Mouse (Mus musculus): Measurements from ENCODE around the gene Sfxn4. TPM values are rescaled to one million over a fixed set of nuclear protein-coding genes. Genes with fewer than 3 reads are reported as not detected.
"Not testable (repeated sequence)": the region's sequence is repeated elsewhere in the genome, so short reads cannot be mapped to it uniquely, and the experiment has no call there.

The Sfxn4 gene
- polyA plus RNA-seq, 1 experiment, result 22.0 TPM

- Histone ChIP-seq H3K4me1 (ENCODE audit: control insufficient read depth, insufficient read depth, low read length) (no peaks in the 10 kb centered on the region; the same call in 1 of the 2 replicates), H3K27ac (ENCODE audit: insufficient read depth, low read length) (peak within 1 kb of the TSS; percentile 98)
- TF ChIP-seq CTCF (IDR thresholded peaks at IDR 0.05; ENCODE audit: extremely low read depth, insufficient read depth, low read length), result no peak
- TF ChIP-seq POLR2A (IDR thresholded peaks at IDR 0.05; ENCODE audit: extremely low read depth, insufficient read depth, low read length), result peak; percentile 39; the same call in 1 of the 2 replicates
Observed at GRCm38 (mm10) chr19:60889714-60890315, 28.5 kb upstream of the Sfxn4 start, which contains the start of gene Grk5. TSS of gene Grk5 (plus strand) at chr19:60889749.

GRCm38 (mm10) chr19:60889101-60889713 is 27.9 kb upstream of the Sfxn4 start:
- Histone ChIP-seq H3K27ac (ENCODE audit: insufficient read depth, low read length) (peak overlapping the region; percentile 46; the same call in 1 of the 2 replicates), H3K4me1 (ENCODE audit: control insufficient read depth, insufficient read depth, low read length) (no peaks in the 10 kb centered on the region; the same call in 1 of the 2 replicates), H3K4me3 (ENCODE audit: insufficient read depth, low read length) (peak overlapping the region; percentile 80; the same call in 1 of the 2 replicates)
- TF ChIP-seq CTCF (IDR thresholded peaks at IDR 0.05; ENCODE audit: extremely low read depth, insufficient read depth, low read length) (peak; percentile 44), POLR2A (IDR thresholded peaks at IDR 0.05; ENCODE audit: extremely low read depth, insufficient read depth, low read length) (no peak)

More at GRCm38 (mm10) chr19:60889714-60890315, 28.5 kb upstream of the Sfxn4 start, which contains the start of gene Grk5:
- H3K4me3 ChIP-seq (ENCODE audit: insufficient read depth, low read length), result peak within 1 kb of the TSS; percentile 80

GRCm38 (mm10) chr19:60887637-60888036 is 26.4 kb upstream of the Sfxn4 start:
- Histone ChIP-seq H3K4me3 (ENCODE audit: insufficient read depth, low read length) (no peak overlapping the region), H3K4me1 (ENCODE audit: control insufficient read depth, insufficient read depth, low read length) (no peaks in the 10 kb centered on the region; the same call in 1 of the 2 replicates), H3K27ac (ENCODE audit: insufficient read depth, low read length) (no peak overlapping the region)
- TF ChIP-seq CTCF (IDR thresholded peaks at IDR 0.05; ENCODE audit: extremely low read depth, insufficient read depth, low read length) (no peak), POLR2A (IDR thresholded peaks at IDR 0.05; ENCODE audit: extremely low read depth, insufficient read depth, low read length) (no peak)

GRCm38 (mm10) chr19:60883129-60883528 is 21.9 kb upstream of the Sfxn4 start:
- Histone ChIP-seq H3K4me3 (ENCODE audit: insufficient read depth, low read length) (no peak overlapping the region), H3K4me1 (ENCODE audit: control insufficient read depth, insufficient read depth, low read length) (no peaks in the 10 kb centered on the region; the same call in 1 of the 2 replicates), H3K27ac (ENCODE audit: insufficient read depth, low read length) (no peak overlapping the region)
- no peak for TF ChIP-seq POLR2A (IDR thresholded peaks at IDR 0.05; ENCODE audit: extremely low read depth, insufficient read depth, low read length)
- TF ChIP-seq CTCF (IDR thresholded peaks at IDR 0.05; ENCODE audit: extremely low read depth, insufficient read depth, low read length), result peak; percentile 74

- peak within 1 kb of the TSS; percentile 57 for H3K4me3 ChIP-seq (ENCODE audit: insufficient read depth, low read length)
- no peak for TF ChIP-seq CTCF (IDR thresholded peaks at IDR 0.05; ENCODE audit: extremely low read depth, insufficient read depth, low read length)
- TF ChIP-seq POLR2A (IDR thresholded peaks at IDR 0.05; ENCODE audit: extremely low read depth, insufficient read depth, low read length), result peak; percentile 94
- 0 out of 2 replicates have a peak, but pooled peaks cover 1% of the 10 kb centered on the region for H3K4me1 ChIP-seq (ENCODE audit: control insufficient read depth, insufficient read depth, low read length)
- 0 out of 2 replicates have a peak within 1 kb of the TSS, but pooled peaks have one; percentile 14 for H3K27ac ChIP-seq (ENCODE audit: insufficient read depth, low read length)
Observed at GRCm38 (mm10) chr19:60874064-60874694, 12.9 kb upstream of the Sfxn4 start, which contains the start of gene Prdx3. TSS of gene Prdx3 (minus strand) at chr19:60874556.

- Histone ChIP-seq H3K4me3 (ENCODE audit: insufficient read depth, low read length) (peak overlapping the region; percentile 57), H3K4me1 (ENCODE audit: control insufficient read depth, insufficient read depth, low read length) (0 out of 2 replicates have a peak, but pooled peaks cover 1% of the 10 kb centered on the region), H3K27ac (ENCODE audit: insufficient read depth, low read length) (no peak overlapping the region)
- TF ChIP-seq CTCF (IDR thresholded peaks at IDR 0.05; ENCODE audit: extremely low read depth, insufficient read depth, low read length) (no peak), POLR2A (IDR thresholded peaks at IDR 0.05; ENCODE audit: extremely low read depth, insufficient read depth, low read length) (no peak)
Observed at GRCm38 (mm10) chr19:60873501-60873900, 12.2 kb upstream of the Sfxn4 start.

- no peak overlapping the region for H3K4me3 ChIP-seq (ENCODE audit: insufficient read depth, low read length)
- 0 out of 2 replicates have a peak, but pooled peaks cover 1% of the 10 kb centered on the region for H3K4me1 ChIP-seq (ENCODE audit: control insufficient read depth, insufficient read depth, low read length)
- H3K27ac ChIP-seq (ENCODE audit: insufficient read depth, low read length), result no peak overlapping the region
- no peak for TF ChIP-seq CTCF (IDR thresholded peaks at IDR 0.05; ENCODE audit: extremely low read depth, insufficient read depth, low read length)
- no peak for TF ChIP-seq POLR2A (IDR thresholded peaks at IDR 0.05; ENCODE audit: extremely low read depth, insufficient read depth, low read length)
Observed at GRCm38 (mm10) chr19:60872272-60872671, 11.0 kb upstream of the Sfxn4 start.

- Histone ChIP-seq H3K4me3 (ENCODE audit: insufficient read depth, low read length) (no peak overlapping the region), H3K27ac (ENCODE audit: insufficient read depth, low read length) (no peak overlapping the region), H3K4me1 (ENCODE audit: control insufficient read depth, insufficient read depth, low read length) (0 out of 2 replicates have a peak, but pooled peaks cover 1% of the 10 kb centered on the region)
- no peak for TF ChIP-seq CTCF (IDR thresholded peaks at IDR 0.05; ENCODE audit: extremely low read depth, insufficient read depth, low read length)
Observed at GRCm38 (mm10) chr19:60871366-60871765, 10.1 kb upstream of the Sfxn4 start.

- Histone ChIP-seq H3K4me3 (ENCODE audit: insufficient read depth, low read length) (no peak overlapping the region), H3K4me1 (ENCODE audit: control insufficient read depth, insufficient read depth, low read length) (0 out of 2 replicates have a peak, but pooled peaks cover 1% of the 10 kb centered on the region), H3K27ac (ENCODE audit: insufficient read depth, low read length) (no peak overlapping the region)
- no peak for TF ChIP-seq POLR2A (IDR thresholded peaks at IDR 0.05; ENCODE audit: extremely low read depth, insufficient read depth, low read length)
- no peak for TF ChIP-seq CTCF (IDR thresholded peaks at IDR 0.05; ENCODE audit: extremely low read depth, insufficient read depth, low read length)
Observed at GRCm38 (mm10) chr19:60870489-60870888, 9.2 kb upstream of the Sfxn4 start.

- H3K27ac ChIP-seq (ENCODE audit: insufficient read depth, low read length); H3K4me3 ChIP-seq (ENCODE audit: insufficient read depth, low read length); H3K4me1 ChIP-seq (ENCODE audit: control insufficient read depth, insufficient read depth, low read length): not testable (repeated sequence)
Observed at GRCm38 (mm10) chr19:60866169-60866568, 4.9 kb upstream of the Sfxn4 start.

Measured in cortical plate, adult 2 months (tissue).